Mouse (Mus musculus) frontal cortex, postnatal 14 days (tissue): ENCODE data around the gene Tmem189.

ENCODE experiments used
- DNase-seq, 2 experiments: peaks; one replicate each; pipeline ENCODE4 v3.0.0; 2022; ENCODE audit warnings: low spot score in 2 of 2

Tmem189 gene

DNA sequence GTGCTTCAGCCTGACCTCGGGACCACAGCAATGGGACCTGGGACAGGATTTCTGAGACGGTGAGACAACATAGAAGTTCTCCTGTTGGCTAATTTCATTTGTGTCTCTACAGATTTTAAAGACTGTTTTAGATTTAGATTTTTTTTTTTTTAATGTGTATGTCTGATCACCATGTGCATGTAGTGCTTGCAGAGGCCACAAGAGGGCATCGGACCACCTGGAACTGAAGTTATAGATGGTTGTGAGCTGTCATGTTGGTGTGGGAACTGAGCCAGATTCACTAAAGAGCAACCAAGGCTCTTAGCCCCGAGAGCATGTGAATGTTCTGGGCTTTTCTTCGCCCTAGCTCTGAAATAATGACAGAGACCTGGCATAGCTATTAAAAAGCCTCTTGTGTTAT is 9.0 kb downstream of the Tmem189 start:
- DNase-seq: no peak

DNA sequence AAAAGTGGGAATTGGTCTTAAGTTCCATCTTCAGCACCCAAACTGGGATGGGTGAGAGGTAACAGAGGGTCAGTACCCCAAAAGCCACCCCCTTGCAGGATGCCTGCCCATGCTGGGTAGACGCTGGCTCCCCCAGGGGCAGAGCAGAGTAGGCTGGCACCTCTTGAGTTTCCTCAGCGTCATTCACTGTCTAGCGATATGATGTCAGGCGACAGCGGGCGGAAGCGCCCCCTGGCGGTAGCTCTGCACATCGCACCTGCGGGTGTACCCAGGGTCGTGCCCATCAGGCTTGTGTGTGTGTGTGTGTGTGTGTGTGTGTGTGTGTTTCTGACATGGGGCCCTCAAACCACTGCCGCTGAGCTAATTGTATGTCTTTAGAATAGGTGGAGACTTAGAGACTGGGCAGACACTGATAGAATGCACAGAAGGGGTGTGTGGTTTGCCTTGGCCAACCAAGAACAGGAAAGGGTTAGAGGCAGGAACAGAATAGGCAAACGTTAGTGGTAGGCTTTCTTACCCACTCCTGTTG is 9.7 kb downstream of the Tmem189 start:
- DNase-seq: peak; percentile 64 to 70

DNA sequence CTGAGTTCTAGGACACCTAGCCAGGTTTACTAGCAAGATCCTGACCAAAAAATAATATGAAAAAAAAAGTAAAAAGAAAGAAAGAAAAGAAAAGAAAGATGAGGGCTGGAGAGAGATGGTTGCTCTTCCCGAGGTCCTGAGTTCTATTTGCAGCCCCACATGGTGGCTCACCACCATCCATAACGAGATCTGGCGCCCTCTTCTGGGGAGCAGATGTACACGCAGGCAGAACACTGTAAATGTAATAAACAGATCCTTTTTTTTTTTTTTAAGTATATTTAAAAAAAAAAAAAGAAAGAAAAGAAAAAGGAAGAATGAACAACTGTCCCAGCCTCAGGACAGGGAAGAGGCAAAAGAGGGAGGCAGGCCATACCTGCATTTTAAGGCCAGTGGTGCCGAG is 11.0 kb downstream of the Tmem189 start:
- no peak for DNase-seq

DNA sequence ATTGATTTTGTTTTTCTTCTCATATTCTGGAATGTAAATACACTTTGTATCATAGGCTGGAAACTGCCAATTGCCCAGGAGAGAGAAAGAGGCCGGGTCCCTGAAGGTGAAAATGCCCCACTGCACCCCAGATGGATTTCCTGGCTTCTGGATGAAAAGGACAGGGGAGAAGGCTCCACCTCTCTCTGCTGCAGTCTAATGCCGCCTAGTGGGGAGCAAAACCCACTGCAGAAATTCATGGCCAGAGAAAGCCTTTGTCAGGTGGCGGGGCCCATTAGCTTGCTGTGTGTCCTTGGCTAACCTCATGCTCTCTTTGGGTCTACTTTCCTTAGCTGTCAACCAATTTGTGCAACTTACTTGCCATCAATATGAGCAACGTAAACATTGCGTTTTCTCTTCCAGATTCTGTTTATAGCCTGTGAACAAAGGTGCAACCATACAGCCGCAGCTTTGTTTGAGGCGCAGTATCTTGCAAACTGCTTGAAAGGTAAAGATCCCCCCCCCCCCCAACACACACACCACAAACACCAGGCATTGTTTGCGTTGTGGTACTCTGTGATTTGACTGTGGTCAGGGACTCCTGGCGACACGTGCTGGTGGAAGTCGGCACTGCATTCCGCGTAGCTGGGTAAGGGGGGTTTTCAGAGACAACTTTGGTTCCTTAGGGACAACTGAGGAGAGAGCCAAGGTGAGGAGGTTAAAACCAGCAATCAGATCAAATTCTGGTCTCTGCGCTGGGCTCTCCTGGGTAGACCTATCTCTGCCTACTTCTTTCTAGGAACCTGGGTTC is 14.3 kb downstream of the Tmem189 start:
- DNase-seq: no peak

DNA sequence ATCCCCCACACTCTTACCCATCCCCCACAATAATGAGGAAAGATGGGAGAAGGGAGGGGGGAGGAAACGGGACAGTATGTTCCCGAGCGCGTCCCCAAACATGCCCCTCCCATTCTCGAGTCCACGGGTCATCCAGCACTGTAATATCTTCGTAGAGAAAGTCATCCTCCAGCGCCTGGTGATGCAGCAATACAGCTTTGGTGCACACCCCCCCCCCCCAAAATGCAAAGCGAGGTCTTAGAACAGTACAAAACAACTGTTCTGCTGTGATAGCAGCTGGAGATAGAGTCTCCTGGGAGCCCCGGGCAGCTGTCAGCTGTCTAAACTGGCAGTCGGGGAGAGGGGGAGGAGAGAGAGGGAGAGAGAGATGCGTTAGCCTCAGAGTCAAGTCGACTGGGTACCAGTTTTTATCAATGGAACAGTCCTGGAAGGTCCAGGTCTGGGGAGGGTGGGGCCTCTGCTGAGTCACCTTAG is 17.4 kb downstream of the Tmem189 start:
- no peak for DNase-seq

DNA sequence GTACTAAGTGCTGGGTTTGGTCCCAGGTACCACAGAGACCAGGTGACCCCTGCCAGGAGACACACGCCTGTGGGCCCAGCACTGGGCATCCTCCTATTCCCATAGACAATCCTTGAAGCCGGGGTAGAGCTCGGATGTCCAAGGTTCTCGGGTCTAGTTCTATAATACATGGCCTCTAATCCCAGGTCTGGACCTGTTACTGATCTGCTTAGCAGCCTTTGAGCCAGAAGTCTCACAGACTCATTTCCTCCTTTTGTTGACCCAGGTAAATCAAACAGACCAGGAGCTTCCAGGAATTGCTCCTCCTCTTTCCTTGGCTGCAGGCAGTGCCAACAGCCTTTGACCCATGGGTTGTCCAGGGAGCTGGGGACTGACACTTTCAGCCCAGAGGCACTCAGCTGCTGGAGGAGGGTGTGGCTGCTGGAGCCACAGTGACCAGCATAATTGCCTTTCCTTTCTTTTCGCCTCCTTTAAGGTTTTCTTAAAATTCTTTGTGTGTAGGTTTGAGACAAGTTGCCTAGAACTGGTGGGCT is 18.5 kb downstream of the Tmem189 start:
- DNase-seq: no peak

DNA sequence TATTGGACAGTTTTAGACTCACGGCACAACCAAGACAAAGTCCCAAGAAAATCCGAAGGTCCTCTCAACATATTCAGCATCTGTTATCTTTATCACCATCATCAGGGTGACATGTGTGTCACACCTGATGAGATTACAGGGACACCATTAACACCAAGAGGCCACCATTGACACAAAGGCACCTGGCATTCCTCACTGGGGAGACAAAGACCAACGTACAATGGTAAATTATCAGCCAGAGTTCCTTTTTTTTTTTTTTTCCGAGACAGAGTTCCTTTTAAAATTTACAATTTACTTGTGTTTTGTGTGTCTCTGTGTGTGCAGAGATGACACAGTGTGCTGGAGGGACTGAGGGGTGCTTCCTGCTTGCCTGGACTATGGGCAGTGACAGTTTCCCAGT is 20.2 kb downstream of the Tmem189 start:
- DNase-seq: no peak

DNA sequence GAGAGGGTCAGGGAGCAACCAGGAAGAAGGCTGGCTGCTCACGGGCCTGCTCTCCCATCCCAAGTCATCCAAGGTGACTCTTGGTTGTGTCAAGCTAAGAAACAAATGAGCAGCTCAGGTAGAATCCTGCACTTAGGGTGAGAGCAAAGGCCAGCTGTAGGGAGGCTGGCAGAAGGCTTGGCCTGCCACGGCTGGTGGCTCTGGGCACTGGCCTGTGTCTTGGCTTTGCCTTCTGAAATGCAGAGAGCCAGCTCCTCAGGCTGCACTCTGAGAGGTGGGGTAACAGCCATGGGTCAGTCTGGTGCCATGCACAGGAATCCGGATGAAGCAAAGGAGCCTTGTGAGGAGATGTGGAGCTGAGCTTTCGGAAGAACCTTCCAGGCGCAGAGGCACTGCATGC is 21.2 kb downstream of the Tmem189 start:
- no peak for DNase-seq

DNA sequence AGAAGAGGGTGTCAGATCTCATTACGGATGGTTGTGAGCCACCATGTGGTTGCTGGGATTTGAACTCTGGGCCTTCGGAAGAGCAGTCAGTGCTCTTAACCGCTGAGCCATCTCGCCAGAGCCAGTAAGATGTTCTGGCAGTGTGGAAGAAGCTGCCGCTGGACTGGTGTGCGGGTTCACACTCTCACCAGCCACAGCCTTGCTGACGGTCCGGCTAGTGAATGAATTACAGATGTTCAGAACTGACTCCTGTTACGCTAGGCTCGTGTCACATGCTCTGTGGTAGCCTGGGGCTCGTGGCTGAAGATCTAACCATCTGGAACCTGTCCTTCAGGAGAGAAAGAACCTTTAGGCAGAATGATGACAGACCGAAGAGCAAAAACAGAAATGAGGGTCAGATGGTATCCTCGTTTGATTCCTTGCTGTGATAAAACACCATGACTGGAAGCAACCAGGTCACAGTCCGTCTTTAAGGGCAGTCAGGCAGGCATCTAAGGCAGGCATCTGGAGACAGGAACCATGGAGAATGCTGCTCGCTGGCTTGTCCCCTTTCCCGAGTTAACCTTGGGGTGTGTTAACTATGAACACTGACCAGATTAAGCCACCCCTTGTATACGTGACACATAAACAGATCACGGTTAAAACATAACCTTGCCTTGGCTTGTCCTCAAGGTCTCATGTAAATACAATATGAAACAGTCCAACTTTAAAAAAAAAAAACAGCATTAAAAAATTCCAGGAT is 23.5 kb downstream of the Tmem189 start:
- no peak for DNase-seq

DNA sequence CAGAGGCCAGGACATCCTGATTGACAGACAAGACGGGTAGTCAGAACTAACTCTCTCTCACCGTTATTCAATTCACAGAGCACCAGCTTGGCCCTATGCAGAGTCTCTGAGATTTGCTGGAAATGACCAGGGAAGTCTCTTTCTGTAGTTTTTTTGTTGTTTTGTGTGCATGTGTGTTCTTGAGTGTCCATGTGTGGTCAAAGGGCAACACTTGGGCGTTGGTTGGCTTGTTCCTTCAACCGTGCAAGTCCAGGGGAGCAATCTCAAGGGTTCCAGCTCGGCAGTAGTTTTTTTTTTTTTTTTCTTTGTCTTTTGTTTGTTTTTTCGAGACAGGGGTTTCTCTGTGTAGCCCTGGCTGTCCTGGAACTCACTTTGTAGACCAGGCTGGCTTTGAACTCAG is 26.9 kb downstream of the Tmem189 start:
- no peak for DNase-seq

DNA sequence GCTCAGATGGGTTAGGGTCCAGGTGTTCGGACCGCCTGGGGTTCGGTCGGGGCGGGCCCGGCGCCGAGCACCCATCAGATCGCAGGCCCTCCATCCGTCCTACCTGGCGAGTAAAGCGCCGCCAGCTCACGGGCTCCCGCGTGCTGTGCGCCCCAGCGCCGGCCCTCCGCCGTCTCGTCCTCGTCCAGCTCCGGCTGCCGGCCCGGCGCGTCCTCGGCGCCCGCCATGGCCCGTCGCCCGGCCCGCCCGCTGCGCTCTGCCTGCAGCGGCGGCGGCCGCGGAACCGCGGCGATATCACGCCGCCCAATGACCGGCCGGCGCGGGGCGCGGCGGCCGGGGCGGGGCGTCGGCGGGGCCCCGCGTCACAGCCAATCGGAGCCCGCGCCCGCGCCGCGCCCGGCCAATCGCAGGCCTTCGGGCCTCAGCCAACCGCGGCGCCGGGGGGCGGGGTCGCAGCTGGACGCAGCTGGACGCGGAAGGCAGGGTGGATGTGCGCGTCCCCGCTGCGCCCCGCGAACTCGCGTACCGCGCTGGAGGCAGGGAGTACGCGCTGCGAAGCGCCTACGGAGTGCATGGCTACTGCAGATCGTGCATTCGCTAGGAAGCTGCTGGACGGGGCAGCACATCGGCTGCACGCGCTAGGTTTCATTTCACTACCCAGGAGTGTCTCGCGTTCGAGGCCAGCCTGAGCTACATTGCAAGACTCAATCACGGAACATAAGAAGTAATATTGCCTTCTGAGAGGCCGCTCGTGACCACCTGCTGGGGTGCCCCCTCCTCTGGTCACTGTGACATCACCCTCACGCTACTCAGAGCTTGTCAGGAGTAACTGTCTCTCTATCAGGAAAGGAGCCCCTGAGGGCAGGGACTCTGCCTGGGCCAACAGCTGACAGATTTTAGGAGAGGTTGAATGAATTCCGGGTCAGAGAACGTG is 28.1 kb downstream of the Tmem189 start, which contains the start of gene Gm20431:
Gene Gm20431 (minus strand): TSS at position 227 of the 934 bp plus-strand sequence.
- DNase-seq: peak; percentile 86 to 92

DNA sequence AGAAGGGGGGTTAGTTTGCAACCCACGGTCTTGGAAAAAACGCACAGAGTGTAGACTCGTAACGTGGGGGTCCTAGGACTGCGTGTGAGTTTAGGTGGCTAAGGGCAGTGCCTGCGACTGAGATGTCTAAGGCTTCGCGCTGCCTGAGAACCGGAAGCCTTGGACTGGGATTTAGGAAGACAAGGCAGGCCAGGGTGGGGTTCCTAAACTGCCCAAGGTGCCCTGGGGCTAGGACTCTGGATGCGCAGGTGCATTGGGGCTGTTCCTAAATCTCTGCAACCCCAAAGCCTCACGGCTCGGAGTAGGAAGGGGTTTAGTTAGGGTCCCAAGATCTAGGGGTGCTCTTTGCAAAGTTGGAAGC is 29.0 kb downstream of the Tmem189 start:
- no peak for DNase-seq

DNA sequence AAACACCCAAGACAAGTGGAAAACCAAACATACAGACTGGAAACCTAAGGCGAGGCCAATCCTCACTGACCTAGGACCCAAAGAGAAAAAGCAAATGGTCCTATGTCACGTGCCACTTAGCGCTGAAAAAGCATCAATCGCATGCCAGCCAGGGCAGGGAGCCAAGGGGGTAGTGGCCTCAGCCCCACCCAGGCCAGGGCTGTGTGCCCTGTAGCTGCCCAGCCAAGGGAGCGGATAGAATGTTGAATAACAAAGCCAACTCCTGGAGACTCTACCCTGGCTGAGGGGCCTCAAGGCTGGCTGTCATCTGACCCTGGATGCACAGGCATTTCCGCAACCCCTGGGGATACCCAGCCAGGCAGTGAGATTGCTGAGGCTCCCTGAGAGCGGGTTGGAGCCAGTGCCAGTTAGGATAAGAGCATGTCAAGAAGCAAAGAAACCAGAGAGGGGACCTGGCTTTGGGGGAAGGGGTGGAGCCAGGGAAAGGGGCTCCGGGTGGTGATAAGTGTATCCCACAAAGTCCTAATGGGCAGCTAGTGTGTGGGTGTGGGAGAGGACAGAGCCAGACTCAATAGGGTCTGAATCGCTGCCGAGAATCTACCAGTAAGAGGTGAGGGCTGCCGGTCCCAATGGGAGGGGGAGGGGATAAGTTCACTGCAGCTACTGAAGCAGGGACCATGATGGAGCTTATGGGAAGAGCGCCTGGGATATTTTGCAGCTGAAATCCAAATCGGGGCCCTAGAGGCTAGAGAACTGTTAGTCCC is 29.6 kb downstream of the Tmem189 start:
- DNase-seq: no peak

DNA sequence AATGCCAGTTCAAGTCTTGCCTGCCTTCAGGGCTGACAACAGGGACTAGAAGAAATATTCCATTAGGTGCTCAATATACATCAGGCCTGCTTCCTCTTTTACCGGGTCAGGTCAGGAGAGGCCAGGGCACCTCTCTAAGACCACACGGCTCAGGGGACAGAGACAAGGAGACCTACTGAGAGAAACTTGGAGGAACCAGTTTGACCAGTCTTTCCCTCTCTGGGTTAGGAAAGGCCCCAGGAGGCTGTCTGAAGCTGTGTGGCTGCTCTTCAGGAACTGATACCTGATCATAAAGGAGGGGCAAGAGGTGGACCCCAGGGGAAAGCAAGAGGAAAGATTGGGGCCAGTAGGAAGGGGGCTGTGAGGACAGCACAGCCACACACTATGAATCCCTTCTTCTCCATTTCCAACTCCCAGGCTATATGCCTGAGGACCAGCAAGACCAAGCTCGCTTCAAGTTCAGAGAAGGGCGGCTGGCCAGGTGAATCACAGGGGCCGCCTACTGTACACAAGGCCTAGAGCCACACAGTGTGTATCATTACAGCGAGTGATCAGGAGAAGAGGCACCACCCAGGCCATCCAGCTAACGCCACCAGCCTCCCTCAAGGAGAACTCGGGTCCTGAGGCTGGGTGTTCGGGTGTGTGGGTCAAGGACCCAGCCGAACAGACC is 30.3 kb downstream of the Tmem189 start:
- no peak for DNase-seq

DNA sequence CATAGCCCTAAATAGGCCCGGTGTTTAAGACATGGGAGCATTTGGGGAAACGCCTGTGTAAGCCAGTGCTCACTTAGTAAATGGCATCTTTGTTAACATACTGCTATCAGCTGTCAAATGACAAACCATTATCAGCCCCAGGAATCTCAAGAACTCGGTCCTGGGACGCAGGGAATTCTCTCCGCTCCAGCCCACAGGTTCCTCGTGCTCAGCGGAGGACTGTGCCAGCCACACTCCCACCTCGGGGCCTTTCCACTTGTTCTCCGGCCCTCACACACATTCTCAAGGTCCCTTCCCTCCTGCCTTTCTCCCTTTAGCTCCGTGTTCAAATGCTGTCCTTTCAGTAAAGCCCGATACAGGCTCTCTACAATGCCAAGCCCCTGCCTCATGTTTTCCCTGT is 30.9 kb downstream of the Tmem189 start:
- DNase-seq: no peak

DNA sequence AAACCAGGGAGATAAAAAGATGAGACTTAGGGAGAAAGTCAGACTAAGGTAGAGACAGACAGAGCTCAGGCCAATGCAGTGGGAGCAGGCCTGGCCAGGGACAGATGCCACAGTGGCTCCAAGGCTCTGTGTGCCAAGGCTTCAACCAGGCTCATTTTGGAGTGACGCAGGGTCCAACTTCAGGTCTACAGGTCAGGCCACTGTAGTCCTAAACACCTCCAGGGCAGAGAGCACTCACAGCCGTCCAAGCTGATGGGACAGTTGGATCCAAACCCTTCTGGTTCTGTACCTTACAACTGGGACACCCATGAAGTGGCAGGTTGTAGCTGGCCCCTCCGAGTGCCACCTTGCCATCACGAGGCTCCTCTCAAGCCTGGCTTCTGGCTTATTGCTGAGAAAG is 31.6 kb downstream of the Tmem189 start:
- DNase-seq: no peak

DNA sequence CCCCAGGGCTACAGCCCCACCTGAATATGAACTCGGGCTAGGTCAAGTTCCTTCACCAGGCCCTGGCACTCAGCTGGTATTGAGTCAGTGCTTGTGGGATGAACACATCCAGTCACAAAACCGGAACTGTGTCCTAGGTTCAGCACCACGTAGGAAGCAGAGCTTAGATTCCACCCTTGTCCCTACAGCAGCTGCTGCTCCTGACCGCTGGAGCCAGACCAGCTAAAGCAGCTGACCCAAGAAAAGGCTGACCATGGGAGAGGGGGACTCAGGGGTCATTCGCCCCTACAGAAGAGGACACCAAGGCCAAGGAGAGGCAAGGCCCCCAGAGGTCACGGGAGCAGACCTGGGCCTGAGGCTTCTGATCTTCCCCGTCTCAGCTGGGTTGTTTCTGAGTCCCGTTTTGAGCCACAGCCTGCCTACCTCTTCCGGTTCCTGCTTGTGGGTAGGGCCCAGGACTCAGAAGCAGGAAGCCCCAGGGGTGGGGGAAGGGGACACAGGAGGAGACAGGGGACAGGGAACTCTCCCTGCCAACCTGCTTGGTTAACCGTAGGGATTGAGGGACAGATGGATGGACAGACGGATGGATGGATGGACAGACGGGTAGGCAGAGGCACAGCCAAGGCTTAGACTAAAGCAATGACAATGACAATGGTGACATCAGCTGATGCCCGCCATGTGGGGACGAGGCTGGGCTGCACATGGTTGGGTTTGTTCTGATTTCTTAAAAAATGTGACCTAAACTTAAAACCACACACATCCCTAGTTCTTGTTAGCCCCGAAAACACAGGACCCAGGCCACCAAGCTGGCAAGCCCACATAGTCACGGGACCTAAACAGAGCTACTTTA is 32.8 kb downstream of the Tmem189 start:
- DNase-seq: no peak

DNA sequence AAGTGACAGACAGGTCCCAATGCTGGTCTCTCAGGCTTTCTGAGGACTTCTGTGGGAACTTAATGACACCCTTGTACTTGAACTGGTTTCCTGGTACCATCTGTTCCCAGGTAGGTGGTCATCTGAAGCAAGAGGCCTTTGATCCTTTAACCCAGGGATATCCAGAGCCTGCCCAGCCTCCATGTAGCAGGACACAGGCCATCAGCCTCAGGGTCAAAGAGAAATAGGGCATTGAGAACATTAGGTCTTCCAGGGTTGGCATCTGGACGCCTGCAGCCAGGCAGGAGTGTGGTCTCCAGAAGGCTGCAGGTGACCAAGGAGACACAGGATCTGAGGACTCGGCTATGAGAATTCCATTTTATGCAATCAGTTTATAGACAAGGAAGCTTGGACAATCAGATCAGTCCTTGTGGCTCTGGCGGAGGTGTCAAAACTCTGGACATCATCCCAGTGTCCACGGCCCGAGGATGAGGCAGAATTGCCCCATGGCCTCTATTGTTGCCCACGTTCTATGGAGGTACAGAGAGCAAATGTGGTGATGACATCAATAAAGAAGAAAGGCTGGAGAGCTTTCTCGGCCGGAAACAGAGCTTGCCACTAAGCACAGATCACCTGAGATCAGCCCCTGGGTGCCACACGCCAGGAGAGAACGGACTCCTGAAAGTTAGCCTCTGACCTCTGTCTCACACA is 34.6 kb downstream of the Tmem189 start:
- DNase-seq: no peak

DNA sequence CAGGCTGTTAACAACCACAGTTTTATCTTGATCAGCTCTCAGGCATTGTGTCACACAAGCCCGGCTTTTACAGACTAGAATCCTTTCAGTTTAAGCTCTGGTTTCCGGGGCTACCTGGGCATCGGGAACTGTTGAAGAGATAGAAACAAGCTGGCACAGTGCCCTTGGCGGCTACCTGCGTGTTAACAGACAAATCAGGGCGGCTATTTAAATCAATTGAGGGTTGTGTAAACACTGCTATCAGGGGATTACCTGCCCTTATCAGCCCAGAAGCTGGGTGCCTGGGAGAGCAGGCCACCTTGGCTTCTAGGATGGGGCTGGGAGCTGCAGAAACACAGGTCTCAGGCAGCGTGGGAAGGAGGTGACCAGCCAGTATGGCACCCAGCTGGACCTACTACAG is 36.9 kb downstream of the Tmem189 start:
- no peak for DNase-seq
